Mouse (Mus musculus) megakaryocyte, embryonic 14.5 days (primary cell): Measurements from ENCODE around the gene Meioc.

Experiments used
- FLI1 ChIP-seq: IDR thresholded peaks from 2 replicates; pipeline ENCODE4 v1.6.1; 2012; ENCODE audit warnings: low read length, inconsistent platforms, mixed read lengths
- GATA1 ChIP-seq: IDR thresholded peaks from 3 replicates; pipeline ENCODE4 v1.6.1; 2012; ENCODE audit warnings: mixed read lengths, low read length, inconsistent platforms, borderline replicate concordance

DNA sequence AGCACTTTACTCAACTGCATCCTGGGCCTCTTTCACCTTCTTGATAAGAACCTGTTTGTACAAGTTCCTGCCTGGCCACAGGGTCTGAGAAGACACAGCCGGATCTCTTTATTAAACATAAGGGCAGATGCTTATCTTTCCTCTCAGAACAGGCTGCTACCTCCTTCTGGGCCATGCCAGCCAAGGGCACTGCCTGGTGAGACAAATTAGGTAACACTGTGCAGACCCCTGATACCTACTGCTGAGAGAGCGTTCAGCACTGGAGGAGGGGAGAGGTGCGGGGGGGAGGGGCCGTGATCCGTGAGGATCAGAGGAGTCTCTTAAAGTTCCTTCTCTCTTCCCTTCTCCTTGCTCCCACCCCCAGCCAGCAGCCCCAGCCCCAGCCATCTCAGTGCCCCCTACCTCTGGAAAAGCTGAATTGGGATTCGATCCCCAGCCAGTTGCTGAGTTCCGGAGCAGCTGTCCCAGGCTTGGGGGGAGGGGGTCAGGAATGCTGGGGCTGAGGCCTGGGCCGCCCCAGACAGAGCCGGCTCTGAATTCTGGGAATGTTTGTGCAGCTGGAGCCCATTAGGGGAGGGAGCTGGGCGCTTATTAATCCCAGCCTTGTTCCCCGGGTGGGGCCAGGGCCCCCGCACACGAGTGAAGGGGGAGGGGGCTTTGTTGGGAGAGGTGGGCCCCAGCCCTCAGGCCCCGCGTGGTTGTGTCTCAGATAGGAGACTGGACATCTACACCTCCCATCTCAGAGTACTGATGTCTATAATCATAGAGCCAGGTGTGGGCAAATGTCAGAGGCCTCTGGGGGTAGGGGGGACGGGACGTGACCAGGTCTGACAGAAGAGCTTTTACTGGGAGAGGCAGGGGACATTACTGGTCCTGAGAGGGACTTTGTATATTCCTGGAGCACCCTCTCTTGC is 39.4 kb upstream of the Meioc start:
- TF ChIP-seq FLI1, result no peak
- TF ChIP-seq GATA1, result no peak
